Mouse (Mus musculus) lung, embryonic 14.5 days (tissue): ENCODE data around the gene Asb8. TPM values are rescaled to one million over a fixed set of nuclear protein-coding genes. Genes with fewer than 3 reads are reported as not detected.

Experiments
- ATAC-seq: fragments of 200-750 bp; cut with Nextera tagmentation; 2 replicates; pipeline ENCODE4 v1.8.0; 2017; ENCODE audit warnings: mild to moderate bottlenecking, moderate TSS enrichment, moderate library complexity; ENCODE audit not compliant: insufficient read depth
- DNase-seq: peaks from one replicate; pipeline ENCODE4 v3.0.0-alpha.2; 2015
- H3K27ac ChIP-seq: fragments of 300-500 bp; sonication (generic); 2 replicates; pipeline ENCODE4 v1.5.1; 2014; ENCODE audit warnings: low read depth, mild to moderate bottlenecking, moderate library complexity
- H3K27me3 ChIP-seq: fragments of 300-500 bp; sonication (generic); 2 replicates; pipeline ENCODE4 v1.6.1; 2014; ENCODE audit warnings: low read length, control low read depth; ENCODE audit not compliant: insufficient read depth
- H3K36me3 ChIP-seq: fragments of 300-500 bp; sonication (generic); 2 replicates; pipeline ENCODE4 v1.6.1; 2014; ENCODE audit warnings: control low read depth; ENCODE audit not compliant: insufficient read depth
- H3K4me1 ChIP-seq: fragments of 300-500 bp; sonication (generic); 2 replicates; pipeline ENCODE4 v1.6.1; 2014; ENCODE audit warnings: antibody characterized with exemption, control low read depth; ENCODE audit not compliant: insufficient read depth
- H3K4me2 ChIP-seq: fragments of 300-500 bp; sonication (generic); 2 replicates; pipeline ENCODE4 v1.6.1; 2014; ENCODE audit warnings: mild to moderate bottlenecking
- H3K4me3 ChIP-seq: fragments of 300-500 bp; sonication (generic); 2 replicates; pipeline ENCODE4 v1.5.1; 2014; ENCODE audit warnings: low read depth, low read length
- H3K9ac ChIP-seq: fragments of 300-500 bp; sonication (generic); 2 replicates; pipeline ENCODE4 v1.6.1; 2014
- H3K9me3 ChIP-seq: fragments of 300-500 bp; sonication (generic); 2 replicates; pipeline ENCODE4 v1.6.1; 2016; ENCODE audit warnings: low read depth, low read length, control low read depth
- CTCF ChIP-seq: IDR thresholded peaks from 2 replicates; pipeline ENCODE4 v1.5.1; 2016; ENCODE audit warnings: antibody characterized with exemption, low read depth
- WGBS: fragments of 180-500 bp; shearing (Covaris S2); extraction: QIAGEN DNeasy Blood & Tissue Kit; methylation state at CpG from one replicate; pipeline ENCODE4 v1.1.7; 2014; 5-methylcytosine and 5-hydroxymethylcytosine counted together
- polyA plus RNA-seq: library from polyadenylated mRNA; unstranded; fragments of >200 nt; fragmentation: Nextera tagmentation; extraction: Ambion mirVana; gene quantifications from 2 replicates; pipeline ENCODE4 v1.2.1, GENCODE M21; 2014

Asb8 gene
- polyA plus RNA-seq, 1 experiment from 2014 or later = 48.7 TPM

DNA sequence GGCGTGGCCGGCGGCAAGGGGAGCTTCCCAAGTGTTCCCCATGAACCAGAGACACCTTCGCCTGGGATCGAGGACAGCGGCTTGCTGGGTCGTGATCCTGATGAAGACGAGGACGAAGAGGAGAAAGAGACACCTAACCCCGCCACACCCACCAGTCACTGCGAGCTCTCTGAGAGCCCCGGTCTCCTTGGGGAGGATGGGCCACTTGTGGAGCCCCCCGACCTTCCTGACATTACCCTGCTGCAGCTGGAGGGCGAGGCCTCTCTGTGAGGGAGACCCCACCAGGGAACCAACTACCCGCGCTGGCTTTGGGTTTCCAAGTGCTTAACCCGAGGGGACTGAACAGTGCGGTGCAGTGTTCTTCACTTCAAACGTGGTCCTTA, 3.2 kb upstream of the Asb8 start:
- 5% methylated on average over 19 of the region's 19 CpGs for WGBS
- Histone ChIP-seq H3K9me3 (no peaks in the 10 kb centered on the region), H3K27ac (no peak overlapping the region), H3K27me3 (peaks cover 77% of the 10 kb centered on the region), H3K4me3 (no peak overlapping the region), H3K4me2 (no peak overlapping the region; the same call in 1 of the 2 replicates), H3K4me1 (no peaks in the 10 kb centered on the region), H3K9ac (no peak overlapping the region), H3K36me3 (no peaks in the 10 kb centered on the region)
- no peak for TF ChIP-seq CTCF
- DNase-seq (no peak), ATAC-seq (no peak)

DNA sequence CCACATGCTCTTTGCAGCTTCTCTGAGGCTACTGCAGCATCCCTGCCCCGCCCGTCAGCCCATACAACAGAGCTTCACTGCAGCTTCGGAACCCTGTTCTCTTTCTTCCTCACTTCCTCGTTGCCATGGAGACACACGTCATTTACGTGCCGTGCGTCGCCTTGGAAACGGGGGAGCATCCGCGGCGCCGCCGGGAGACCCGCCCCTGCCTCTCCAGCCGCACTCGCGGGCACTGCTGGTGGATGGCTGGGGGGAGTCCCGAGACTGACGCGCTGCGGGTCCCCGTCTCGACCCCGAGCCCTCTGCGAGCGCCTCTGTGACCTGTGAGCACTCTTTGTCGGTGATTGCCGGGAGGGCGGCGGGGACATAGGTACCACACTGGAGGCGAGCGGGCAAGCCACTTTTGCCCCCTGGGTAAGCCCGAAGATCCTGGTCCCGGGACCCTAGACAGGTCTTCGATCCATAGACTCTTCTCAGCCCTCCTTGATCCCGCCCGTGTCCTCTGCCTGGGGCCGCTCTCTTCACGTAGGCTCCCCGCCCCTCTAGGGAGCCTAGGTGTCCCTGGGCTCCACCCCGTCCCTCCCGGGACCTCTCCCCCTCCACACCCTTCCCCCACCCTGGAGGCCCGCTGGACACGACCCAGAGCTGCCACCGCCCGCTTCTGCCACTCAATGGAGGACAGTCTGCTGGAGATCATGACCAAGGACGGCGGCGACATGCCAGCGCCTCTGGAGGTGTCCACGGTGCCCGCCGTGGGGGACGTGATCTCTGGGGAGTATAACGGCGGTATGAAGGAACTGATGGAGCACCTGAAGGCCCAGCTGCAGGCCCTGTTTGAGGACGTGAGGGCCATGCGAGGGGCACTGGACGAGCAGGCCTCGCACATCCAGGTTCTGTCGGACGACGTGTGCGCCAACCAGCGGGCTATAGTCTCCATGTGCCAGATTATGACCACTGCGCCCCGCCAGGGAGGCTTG, 2.5 kb upstream of the Asb8 start:
- Histone ChIP-seq H3K4me1 (no peaks in the 10 kb centered on the region), H3K36me3 (no peaks in the 10 kb centered on the region), H3K9me3 (no peaks in the 10 kb centered on the region), H3K27ac (no peak overlapping the region), H3K4me2 (peak overlapping the region; percentile 64), H3K9ac (no peak overlapping the region), H3K27me3 (peaks cover 70% of the 10 kb centered on the region), H3K4me3 (peak overlapping the region; percentile 37)
- 2% methylated on average over 69 of the region's 69 CpGs for WGBS
- peak; percentile 88 for ATAC-seq
- TF ChIP-seq CTCF = no peak
- DNase-seq = peak; percentile 93

DNA sequence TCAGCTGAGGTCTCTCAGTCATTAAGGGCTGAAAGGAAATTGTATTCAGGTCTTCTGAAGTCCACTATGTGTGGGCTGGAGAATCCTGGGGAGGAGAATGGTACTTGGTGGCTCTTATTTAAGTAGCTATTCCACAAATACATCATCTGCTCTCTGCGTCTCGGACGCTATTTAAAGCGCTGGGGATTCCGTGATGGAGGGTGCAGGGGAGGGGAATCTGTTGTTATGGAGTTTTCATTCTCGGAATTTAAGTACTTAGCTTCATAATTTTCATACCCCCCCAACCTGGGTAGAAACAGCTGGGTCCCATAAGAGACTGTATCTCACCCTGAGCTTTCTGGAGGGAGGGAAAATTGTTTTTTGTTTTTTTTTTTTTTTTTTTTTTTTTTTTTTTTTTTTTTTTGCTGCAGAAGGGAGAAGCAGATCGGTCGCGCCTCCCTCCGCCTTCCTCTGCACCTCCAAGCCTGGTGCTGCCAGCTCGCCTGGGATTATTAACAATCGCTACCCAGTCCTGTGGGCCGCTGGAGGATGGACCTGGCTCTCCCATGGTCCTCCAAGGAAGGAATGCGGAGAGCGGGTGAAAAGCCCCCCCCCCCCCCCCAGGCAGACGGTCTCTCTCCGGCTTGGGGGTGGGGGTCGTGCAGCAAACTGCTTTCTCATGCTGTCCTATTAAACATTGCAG, 1.7 kb upstream of the Asb8 start, which contains the start of gene Ccdc184:
Gene Ccdc184, plus strand, starts transcription at position 196 of the 682 bp plus-strand sequence.
- Histone ChIP-seq H3K4me1 (no peaks in the 10 kb centered on the region), H3K9me3 (no peaks in the 10 kb centered on the region), H3K27me3 (peaks cover 68% of the 10 kb centered on the region), H3K9ac (no peak within 1 kb of the TSS), H3K36me3 (no peaks in the 10 kb centered on the region), H3K27ac (no peak within 1 kb of the TSS), H3K4me3 (peak within 1 kb of the TSS; percentile 37), H3K4me2 (peak within 1 kb of the TSS; percentile 64)
- WGBS = 3% methylated on average over 17 of the region's 18 CpGs
- TF ChIP-seq CTCF = no peak
- DNase-seq (no peak), ATAC-seq (peak; percentile 57)

DNA sequence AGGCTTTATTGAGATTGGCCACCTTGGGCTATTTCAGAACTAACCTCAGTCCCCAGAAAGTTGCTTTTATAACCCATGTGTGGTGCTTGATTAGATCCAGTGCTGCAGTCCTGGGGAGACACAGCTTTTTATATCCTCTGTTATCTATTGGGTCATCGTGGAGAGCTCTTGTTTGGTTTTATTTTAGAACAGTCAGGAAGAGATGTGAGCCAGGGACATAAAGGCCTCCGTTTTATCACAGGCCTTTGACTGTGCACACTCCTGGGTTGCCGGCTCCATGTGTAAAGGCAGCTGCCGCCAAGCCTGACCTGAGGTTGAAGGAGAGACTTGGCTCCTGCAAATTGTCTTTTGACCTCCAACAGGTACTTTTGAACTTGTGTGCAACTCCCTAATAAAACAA, 2.9 kb downstream of the Asb8 start:
- Histone ChIP-seq H3K9ac (no peak overlapping the region), H3K4me3 (no peak overlapping the region), H3K27me3 (peaks cover 25% of the 10 kb centered on the region), H3K9me3 (no peaks in the 10 kb centered on the region), H3K4me2 (no peak overlapping the region), H3K36me3 (no peaks in the 10 kb centered on the region), H3K4me1 (no peaks in the 10 kb centered on the region), H3K27ac (no peak overlapping the region)
- DNase-seq (no peak), ATAC-seq (no peak)
- TF ChIP-seq CTCF = no peak
- WGBS = 66% methylated on average over 4 of the region's 4 CpGs

DNA sequence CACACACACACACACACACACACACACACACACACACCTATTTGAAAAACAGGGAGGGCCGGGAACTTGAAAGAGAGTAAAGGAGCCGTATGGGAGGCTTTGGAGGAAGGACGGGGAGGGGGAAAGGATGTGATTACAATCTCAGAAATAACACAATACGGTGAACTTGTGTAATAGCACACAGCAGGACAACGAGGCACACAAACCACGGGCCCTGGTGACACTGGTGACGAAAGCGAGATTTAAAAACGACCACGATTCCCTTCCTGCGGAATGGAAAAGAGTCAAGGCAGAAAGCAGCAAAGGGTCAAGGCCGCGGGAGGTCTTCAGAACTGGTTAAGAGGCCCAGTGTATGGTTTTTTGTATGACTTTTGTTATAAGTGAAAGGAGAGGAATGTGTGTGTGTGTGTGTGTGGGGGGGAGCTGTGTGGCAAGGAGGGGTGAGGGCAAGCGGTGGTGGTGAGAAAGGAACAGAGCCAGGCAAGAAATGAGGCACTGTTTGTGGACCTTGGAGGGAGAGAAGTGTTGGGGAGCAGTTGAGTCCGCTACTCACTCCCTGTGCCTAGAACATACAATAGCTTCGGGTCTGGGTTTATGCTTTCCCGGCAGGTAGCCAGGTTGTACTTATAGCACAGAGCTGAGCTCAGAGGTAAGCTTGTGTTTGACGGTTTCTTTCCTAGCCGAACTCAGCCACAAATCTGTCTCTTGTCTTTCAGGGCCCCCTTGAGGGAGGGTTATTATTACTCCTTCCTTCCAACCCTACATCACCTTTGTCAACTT, 4.2 kb downstream of the Asb8 start:
- TF ChIP-seq CTCF = no peak
- no peaks in the 10 kb centered on the region for H3K9me3 ChIP-seq
- H3K4me3 ChIP-seq = no peak overlapping the region
- H3K4me1 ChIP-seq = no peaks in the 10 kb centered on the region
- peaks cover 12% of the 10 kb centered on the region for H3K27me3 ChIP-seq
- no peak overlapping the region for H3K4me2 ChIP-seq
- no peak overlapping the region for H3K9ac ChIP-seq
- H3K36me3 ChIP-seq = no peaks in the 10 kb centered on the region
- DNase-seq (no peak), ATAC-seq (no peak)
- no peak overlapping the region for H3K27ac ChIP-seq
- 67% methylated on average over 19 of the region's 19 CpGs for WGBS

DNA sequence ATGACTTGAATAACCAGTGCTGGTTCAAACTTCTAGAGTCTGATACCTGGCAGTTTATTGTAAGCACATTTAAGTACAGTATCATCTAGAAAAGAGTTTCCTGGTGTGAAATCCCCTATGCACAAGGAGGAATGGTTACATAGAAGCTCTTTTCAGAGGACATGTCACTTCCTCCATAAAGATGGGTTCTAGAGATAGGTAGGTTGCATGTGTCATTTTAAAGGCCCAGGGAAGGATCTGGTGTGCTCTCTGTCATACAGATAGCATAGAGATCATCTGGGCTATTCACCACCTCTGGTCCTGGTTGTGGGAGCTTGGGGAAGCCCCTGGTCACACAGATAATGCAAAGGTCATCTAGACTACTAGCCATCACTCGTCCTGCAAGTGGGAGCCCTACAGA, 8.2 kb downstream of the Asb8 start:
- no peak overlapping the region for H3K9ac ChIP-seq
- H3K4me3 ChIP-seq = no peak overlapping the region
- no peak overlapping the region for H3K4me2 ChIP-seq
- H3K36me3 ChIP-seq = no peaks in the 10 kb centered on the region
- 54% methylated on average over 1 of the region's 1 CpGs for WGBS
- H3K4me1 ChIP-seq = no peaks in the 10 kb centered on the region
- no peak for TF ChIP-seq CTCF
- no peaks in the 10 kb centered on the region for H3K27me3 ChIP-seq
- ATAC-seq (no peak), DNase-seq (no peak)
- H3K27ac ChIP-seq = no peak overlapping the region
- H3K9me3 ChIP-seq = no peaks in the 10 kb centered on the region
